Mouse (Mus musculus) retina, embryonic 14.5 days (tissue): Measurements from ENCODE around the gene Gpr150.

Experiments used
- DNase-seq: peaks from one replicate; pipeline ENCODE4 v3.0.0-alpha.2; 2015; ENCODE audit warnings: low spot score

The Gpr150 gene

DNA sequence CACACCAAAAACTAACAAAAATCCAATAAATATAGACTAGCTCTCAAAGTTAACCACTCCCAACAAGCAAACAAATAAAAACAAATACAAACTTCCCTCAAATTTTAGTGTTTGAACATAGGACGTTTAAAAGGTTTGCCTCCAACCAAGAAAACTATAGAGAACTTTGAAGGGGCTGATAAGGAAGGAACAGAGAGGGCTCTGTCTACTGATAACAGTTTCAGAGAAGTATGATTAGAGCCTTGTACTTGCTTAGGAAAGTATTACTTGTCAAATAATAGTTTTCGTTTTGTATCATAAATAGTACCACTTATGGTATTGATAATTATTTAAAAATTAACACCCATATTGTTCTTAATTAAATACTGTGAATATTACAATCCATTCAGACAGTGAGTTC lies 42.3 kb downstream of the Gpr150 start:
- DNase-seq = no peak
